Mouse (Mus musculus): ENCODE data around the gene Hectd2.

GRCm38 (mm10) chr19:36525071-36525470, 29.4 kb upstream of the Hectd2 start:
- no peak for TF ChIP-seq CTCF (IDR thresholded peaks at IDR 0.05; ENCODE audit: low read depth, low read length)
- no peak for TF ChIP-seq POLR2A (IDR thresholded peaks at IDR 0.05; ENCODE audit: insufficient read depth, low read length)
